Mouse (Mus musculus): Measurements from ENCODE around the gene Cela1.

Gene Cela1

DNA sequence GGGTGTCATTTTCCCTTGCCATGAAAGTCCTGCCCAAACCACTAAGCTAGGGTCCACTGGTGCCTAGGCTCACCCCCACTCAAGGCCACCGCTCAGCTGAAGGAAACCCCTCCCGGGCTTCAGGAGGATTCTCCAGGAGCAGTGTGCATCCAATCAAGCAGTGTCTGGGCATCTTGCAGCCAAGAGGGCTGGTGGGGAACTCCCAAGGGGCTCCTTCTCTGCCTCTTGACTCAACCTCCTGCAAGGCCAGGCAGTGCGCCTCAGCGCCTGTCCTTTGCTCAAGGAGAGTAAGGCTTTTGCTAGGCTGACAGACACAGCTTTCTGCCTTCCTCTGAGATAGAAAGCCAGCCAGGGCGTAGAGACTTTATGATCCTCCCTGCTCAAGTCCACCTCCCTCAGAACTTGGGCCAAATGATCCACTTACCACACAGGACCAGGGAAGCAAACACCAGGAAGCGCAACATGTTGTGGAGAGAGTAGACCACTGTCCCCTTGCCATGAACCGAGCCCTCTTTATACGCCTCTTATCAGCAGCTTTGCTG lies at the start of gene Cela1:
Gene Cela1, minus strand, starts transcription at position 492 of the 542 bp plus-strand sequence.
- no peak for DNase-seq (ENCODE audit: low spot score in 2 of 2)

DNA sequence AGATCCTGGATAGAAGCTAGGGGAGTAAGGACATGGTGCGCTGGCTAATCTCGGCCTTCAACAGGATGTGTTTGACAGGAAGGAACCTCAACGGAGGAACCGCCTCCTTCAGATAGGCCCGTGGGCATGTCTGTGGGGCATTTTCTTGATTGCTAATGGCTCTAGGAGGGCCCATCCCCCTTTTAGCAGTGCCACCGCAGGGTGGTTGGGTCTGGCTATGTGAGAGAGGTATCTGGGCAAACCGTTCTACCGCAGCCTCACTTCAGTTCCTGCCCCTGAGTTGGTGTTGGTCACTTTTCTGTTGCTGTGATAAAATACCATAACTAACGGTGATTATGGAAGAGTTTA lies 48.2 kb upstream of the Cela1 start:
- DNase-seq (ENCODE audit: low spot score in 2 of 2) = peak in 1 of 2 experiments; percentile 50

DNA sequence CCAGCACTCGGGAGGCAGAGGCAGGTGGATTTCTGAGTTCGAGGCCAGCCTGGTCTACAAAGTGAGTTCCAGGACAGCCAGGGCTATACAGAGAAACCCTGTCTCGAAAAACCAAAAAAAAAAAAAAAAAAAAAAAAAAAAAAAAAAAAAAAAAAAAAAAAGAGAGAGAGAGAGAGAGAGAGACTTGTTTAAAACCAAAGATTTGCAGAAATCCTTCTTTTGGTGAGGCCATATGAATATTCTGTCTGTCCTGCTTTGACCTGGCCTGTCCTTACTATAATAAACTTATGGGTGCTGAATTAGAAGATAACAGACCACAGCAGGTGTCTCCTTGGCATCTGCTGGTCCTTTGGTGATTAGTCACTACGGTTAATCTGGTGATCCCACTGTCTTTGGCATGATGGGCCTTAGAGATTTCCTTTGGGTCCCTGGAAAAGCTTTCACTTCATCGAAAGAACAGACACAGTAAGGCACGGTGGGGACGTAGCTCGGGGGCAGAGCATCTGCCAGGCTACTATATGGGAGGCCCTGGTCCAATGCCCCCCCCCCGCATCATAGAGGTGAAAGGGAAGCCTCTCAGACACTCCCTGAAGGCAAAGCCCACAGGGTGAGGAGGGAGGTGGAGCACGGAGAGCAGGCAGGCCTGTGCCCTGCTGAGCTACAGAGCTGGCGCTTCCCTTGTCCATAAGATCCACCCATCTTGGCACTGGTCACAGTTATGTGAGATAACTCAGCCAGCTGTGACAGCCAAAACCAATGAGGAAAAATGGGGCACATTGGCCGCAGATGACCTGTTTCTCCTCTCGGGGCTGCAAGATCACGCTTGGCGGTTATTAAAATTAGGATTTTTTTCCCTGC lies 47.6 kb upstream of the Cela1 start:
- DNase-seq (ENCODE audit: low spot score in 2 of 2) = peak in 1 of 2 experiments; percentile 49

DNA sequence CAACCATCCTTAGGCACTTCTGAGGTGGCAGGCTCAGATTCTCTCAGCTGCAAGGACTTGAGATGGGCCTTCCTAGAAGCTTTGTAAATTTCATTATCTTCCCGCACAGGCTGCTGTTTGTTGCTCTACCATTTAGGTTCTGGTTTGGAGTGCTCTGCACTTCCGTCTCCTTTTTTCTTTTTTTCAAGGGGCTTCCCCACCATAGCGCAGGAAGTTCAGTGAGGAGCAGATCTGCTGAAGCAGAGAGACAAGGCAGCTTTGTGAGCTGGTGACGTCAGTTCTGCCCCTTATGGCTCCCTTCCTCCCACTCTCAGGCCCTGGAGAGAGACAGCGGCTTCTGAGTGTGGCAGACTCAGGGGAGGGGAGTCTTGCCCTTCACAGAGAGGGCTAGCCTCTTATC lies 44.9 kb upstream of the Cela1 start:
- peak in 1 of 2 experiments; percentile 55 for DNase-seq (ENCODE audit: low spot score in 2 of 2)

DNA sequence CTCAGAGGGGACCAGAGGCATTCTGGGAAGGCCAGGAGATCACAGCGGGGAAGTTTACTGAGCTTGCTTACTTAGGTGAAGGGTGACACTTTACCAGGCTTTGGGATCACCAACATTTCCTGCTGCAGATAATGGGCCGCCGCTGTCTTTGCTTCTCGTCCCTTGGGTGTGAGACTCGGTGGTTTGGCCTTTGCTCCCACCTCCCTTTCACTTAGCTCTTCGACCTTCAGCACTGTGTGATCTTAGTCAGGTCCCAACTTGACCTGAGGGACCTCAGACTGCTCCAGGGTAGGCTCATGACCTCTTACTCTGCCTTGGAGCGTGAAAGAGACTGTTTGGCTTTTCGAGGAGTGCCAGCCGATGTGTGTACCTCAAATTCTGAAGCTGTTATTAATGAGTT lies 43.4 kb upstream of the Cela1 start:
- peak in 1 of 2 experiments; percentile 43 for DNase-seq (ENCODE audit: low spot score in 2 of 2)

DNA sequence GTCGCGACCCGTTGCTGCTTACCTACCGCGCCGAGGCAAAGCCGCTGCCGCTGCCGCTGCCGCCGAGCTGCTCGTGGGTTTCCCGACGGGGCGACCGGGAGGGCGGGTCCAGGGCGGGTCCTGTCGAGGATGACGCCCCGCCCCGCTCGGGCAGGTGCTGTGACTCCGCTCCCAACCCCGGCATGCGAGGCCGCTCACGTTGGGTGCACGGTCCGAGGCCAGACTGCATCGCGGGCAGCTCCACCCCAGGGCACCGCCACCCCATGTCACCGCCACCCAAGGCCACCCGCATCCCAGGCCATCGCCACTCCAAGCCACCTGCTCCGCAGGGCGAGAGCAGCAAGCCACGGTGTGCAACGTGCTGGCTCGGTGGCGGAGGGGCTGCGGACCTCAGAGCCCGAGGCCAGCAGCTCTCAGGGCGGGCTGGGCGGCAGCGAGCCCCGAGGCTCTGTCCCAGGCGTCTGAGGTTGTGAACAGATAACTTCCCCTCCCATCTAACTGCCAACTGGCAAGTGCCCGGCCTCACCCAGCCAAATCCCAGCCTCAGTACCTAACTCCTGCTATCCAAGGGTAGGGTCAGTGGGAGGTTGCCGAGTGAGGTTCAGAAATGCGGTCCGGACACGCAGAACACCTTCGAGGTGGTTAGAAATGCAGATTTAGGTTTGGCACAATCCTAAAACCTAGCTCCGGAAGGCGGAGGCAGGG lies 41.7 kb upstream of the Cela1 start, which contains the start of gene Galnt6:
Gene Galnt6, minus strand, starts transcription at position 96 of the 705 bp plus-strand sequence.
- no peak for DNase-seq (ENCODE audit: low spot score in 2 of 2)

DNA sequence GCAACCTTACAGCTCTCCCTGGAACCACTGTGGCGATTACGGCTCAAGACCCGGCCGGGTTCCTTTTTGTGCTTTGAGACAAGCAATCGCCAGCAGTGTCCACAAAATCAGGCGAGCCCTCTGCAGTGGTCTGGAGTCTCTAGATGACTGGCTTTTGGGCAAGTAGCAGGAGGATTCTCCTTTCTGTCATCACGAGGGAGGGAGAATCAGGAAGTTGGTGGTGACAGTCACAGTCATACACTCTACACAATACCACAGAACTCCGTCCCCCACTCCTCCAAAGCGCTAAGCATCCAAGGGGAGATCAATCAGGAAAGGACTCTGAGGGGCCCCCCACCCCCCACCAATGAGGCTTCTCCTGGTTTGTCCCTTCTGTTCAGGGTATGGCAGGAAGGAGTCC lies 40.9 kb upstream of the Cela1 start:
- no peak for DNase-seq (ENCODE audit: low spot score in 2 of 2)

DNA sequence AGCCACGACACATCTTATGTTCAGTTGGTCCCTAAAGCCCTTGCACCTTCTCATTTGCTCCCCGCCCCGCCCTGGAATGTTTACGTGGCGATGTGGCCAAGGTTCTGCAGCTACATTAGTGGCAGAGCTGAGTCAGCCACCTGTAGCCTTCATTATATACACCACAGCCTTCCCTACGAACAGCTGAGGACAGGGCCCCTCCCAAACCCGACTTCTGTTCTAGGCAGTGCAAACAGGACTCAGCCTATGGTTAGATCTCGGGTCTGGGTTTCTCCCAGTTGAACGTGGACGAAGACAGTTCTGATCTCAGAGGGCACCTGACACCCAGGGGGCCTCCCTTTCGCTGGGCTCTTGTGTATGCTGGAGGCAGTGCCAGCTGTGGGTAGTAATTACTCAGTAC lies 40.1 kb upstream of the Cela1 start:
- DNase-seq (ENCODE audit: low spot score in 2 of 2) = no peak

DNA sequence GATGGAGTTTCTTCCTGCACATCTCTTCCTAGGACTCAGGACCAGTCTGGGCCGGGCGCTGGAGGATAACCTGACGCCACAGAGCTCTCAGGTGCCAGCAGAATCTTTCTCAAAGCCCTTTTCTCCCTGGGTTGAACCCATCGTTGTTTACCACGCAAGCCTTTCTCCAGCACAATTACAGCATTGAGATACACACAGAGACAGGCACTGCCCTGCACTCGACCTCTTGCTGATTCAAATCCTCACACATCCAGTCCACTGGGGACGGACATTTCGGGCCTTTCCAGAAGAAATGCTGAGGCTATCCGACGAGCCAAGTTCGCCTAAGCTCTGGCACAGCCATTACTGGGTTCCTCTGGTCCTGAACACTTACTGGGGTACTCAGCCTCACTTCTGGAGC lies 39.0 kb upstream of the Cela1 start:
- no peak for DNase-seq (ENCODE audit: low spot score in 2 of 2)

DNA sequence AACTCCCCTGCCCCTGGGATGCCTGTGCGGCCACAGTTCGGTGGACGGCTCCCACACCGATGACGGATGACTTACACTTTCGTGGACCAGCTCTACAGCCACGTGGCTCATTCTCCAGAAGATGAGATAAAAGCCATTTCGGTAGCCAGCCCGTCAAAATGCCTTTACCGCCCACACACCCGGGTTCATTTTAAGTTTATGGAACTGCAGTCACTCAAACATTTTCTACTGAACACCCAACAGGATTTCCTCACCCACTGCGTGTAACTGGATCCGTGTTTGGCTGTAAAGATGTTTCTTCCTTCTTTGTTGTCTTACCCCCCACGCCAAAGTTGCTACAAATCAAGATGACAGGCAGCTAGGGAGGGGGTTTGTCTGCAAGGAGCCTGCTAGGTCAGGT lies 35.8 kb upstream of the Cela1 start:
- DNase-seq (ENCODE audit: low spot score in 2 of 2) = no peak

DNA sequence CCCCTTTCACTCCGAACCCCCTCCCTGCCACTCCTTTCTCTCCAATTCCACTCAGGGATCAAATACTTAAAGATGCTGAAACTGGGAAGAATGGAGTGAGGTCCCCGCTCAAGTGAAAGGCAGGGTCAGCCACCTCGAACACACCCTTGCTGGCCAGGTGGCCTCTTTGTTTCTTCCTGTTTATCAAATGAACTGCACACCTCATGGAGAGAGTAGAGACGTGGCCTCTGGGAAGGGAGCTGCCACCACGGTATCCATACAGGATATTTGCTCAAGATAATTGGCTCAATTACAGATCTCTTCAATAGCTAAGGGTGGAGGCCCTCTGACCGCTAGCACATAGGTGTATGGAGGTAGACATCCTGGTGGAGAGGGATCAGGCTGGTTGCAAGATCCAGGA lies 34.8 kb upstream of the Cela1 start:
- no peak for DNase-seq (ENCODE audit: low spot score in 2 of 2)

DNA sequence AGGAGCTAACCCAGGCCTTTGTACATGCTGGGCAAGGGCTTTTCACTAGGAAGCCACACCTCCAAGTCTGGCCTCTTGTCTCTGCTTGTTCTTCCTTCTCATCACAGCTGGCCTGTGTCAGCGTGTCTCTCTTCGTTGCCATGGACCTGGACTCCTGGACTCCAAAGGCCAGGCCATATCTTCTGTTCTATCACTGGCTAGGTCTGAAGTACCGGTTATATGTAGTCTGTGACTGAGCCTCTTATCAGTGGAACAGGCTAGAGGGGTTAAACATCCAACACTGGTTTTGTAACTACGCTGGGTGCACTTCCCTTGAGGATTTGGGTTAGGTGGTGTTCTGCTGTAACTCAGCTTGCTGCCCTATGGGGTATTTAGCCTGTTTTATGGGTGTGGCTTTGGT lies 34.3 kb upstream of the Cela1 start:
- DNase-seq (ENCODE audit: low spot score in 2 of 2) = no peak

DNA sequence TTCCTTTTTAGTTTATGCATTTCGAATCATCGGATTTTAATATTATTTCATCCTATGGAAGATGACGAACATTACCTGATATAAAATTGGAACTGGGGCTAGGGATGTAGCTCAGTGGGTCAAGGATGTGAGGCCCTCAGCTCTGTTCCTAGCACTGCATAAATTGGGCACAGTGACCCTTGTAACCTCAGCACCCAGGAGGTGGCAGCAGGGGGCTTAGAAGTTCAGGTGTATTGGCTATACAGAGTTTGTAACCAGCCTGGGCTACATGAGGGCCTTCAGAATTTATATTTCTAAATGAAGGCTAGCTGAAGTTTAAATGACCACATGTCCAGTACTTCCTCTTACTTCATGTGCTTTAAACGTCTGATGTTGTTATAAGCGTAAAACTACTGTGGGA lies 33.7 kb upstream of the Cela1 start:
- no peak for DNase-seq (ENCODE audit: low spot score in 2 of 2)

DNA sequence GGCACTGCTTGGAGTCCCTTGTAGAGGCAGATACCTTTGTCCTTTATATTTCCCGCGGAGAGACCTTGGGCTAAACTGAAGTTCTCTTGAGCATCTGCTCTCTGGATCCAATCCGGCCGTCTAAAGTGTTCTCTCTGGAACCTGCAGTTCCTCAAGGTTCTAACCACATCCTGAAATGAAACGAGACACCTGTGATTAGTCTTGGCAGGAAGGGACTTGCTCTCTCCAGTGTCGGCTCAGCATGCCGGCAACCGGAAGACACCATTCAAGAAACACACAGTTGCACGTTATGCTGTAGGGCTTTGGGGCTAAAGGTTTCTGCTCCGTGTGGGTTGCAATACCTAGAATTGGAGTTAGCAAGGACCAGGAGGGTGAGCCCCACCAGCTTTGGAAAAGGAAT lies 32.3 kb upstream of the Cela1 start:
- DNase-seq (ENCODE audit: low spot score in 2 of 2) = no peak

DNA sequence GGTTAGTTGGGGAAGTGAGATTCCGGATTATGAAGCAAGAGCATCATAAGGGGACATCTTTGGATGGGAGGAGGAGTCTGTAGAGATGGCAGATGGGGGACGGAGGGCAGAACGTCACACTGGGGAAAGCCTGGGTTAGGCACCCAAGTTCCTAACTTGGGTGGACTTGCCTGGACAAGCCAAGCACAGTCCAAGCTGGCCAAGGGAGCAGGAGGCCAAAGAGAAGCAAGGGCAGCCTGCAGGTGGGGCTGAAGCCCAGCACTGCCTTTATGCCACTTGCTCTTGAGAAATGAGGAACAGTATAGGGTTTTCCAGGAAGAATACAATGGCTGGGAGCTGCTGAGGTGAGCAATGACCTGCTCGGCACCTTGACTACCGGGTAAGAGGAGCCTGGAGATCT lies 31.5 kb upstream of the Cela1 start:
- DNase-seq (ENCODE audit: low spot score in 2 of 2) = no peak

DNA sequence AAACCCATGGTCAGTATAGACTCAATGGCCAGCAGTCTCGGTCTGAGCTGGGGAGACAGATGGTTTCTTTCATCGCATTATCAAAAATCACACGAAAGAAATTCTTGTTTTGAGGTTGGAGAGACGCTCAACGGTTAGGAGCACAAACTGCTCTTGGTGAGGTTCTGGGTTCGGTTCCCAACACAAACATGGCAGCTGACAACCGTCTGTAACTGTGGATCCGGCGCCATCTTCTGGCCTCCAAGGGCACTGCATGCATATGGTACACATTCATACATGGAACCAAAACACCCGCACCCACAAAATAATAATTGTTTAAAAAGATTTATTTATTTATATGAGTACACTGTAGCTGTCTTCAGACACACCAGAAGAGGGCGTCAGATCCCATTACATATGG lies 30.9 kb upstream of the Cela1 start:
- no peak for DNase-seq (ENCODE audit: low spot score in 2 of 2)

DNA sequence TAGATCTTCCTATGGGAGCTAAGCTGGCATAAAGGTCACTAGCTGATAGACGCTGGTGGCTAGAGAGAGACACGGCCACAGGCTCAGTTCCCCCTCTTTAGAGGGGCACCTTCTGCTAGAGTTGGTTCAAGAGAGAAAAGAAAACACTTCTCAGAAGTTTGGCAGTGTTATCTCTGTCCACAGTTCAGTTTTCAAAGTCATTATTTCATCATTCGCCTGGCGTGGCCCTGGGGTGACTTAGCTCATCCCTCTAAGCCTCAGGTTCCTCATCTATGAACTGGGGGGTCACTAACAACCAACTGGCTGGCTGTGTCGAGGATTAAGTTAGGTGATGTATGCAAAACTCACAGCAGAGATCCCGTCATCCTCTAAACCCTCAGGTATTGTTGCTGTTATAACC lies 30.2 kb upstream of the Cela1 start:
- no peak for DNase-seq (ENCODE audit: low spot score in 2 of 2)

DNA sequence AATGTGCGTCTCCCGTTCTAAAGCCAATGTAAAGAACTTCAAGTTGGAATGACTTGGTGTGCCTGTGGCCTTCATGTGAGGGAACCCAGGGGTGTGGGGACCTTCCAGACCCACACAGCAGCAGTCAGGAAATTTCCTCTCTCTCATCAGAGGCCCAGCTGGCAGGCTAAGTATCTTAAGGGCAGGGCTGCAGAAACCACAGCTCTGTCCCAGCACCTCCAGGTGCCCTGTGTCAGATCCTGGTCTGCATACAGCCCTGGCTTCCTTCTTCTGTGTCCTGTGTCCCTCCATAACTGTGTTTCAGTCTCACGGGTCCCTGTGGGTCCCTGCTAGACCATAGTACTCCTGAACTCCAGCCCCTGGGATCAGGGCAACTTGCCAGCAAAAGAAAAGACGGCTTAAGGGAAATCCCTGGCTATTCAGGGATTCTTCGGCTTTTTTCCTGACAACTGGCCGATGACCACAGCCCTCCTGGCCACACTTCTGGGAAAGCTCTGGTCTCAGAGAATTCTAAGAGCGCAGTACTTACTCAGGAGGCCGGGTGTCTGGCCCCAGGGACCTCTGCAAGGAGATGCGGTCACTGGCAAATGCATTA lies 27.8 kb upstream of the Cela1 start:
- DNase-seq (ENCODE audit: low spot score in 2 of 2) = no peak

DNA sequence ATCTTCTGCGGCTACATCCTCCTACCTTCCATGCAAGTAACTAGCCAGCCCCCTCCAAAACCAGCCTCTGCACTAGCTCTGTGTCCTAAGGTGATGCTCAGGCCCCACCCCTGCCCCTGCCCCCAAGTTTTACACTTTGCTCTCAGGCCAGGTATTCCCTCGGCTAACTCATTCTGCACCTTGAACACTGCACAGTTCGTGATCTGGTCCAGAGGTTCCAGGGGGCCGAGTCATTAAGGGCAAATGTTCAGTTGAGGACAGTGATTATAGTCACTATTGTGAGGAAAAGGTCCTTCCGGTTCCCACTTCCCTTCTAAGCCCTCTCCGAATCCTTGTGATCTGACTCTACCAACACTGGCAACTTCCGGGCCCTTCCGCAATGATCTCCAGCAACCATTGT lies 26.7 kb upstream of the Cela1 start:
- DNase-seq (ENCODE audit: low spot score in 2 of 2) = no peak

DNA sequence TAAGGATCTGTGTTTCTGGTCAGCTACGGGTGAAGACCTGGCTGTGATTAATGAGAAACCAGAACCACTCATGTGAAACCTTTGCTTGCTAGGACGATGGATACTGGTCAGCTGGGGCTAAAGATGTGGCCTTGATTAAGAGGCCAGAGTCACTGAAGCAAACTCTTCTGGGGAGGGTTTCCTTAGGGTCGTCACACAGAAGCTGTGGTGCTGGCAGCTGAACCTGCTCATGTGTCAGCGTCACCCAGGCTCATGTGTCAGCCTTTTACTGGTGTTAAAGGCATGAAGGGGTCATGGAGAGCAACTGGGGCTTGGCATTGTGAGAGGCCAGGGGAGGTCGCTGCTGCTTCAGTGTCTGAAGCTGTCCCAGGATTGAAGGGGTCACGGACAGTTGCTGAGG lies 23.1 kb upstream of the Cela1 start:
- DNase-seq (ENCODE audit: low spot score in 2 of 2) = no peak

DNA sequence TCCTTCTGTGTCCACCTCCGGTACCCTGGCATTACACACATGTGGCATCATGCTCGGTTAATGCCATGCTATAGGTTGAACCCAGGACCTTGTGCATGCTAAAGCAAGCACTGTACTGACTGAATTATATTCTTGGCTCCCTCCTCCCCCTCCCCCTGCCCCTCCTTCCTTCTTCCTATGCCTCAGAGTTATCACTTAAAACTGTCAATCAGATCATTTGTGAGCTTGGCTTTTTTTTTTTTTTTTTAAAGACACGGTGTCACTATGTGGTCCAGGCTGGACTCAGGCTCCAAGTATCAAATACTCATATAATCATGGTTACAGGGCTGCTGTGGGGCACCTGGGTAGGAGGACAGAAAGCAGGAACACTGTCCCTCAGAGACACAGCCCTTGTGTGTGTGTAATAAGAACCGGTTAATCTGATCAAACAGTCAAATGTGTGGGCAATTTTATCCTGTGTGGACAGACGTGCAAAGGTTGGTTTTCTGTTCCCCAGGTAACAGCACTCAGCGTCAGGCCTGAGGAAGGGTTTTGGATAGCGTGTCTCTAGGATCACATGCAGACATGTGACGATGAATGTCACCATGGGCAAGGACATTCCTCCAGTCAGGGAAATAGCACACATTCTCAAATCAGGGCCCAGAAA lies 20.8 kb upstream of the Cela1 start:
- no peak for DNase-seq (ENCODE audit: low spot score in 2 of 2)

DNA sequence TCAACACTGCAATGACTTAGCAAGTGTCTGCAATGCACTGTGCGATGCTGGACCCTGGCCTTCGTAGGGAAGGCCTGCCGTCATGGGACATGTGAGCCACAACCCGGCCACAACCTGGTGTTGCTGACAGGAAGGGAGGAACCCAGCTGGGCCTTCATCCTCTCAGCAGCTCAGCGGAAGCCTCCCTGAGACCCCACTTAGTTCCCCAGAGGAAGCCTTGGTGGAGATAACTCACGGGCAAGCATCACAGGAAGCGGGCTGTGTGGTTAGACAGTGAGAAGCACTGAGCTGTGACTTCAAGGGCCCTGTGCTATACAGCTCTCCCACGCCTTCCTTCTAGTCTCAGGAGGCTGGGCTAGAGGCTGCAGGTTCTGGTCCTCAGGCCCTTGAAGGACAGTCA lies 18.5 kb upstream of the Cela1 start:
- DNase-seq (ENCODE audit: low spot score in 2 of 2) = no peak
